Mouse (Mus musculus): ENCODE data around the gene Raet1e. TPM values are rescaled to one million over a fixed set of nuclear protein-coding genes. Genes with fewer than 3 reads are reported as not detected.
"Not testable (repeated sequence)": the region's sequence is repeated elsewhere in the genome, so short reads cannot be mapped to it uniquely, and the experiment has no call there.

The Raet1e gene
- polyA plus RNA-seq (2012; ENCODE audit: insufficient read depth, insufficient read length, low replicate concordance, missing spikeins) = not detected in 2 replicates

DNA sequence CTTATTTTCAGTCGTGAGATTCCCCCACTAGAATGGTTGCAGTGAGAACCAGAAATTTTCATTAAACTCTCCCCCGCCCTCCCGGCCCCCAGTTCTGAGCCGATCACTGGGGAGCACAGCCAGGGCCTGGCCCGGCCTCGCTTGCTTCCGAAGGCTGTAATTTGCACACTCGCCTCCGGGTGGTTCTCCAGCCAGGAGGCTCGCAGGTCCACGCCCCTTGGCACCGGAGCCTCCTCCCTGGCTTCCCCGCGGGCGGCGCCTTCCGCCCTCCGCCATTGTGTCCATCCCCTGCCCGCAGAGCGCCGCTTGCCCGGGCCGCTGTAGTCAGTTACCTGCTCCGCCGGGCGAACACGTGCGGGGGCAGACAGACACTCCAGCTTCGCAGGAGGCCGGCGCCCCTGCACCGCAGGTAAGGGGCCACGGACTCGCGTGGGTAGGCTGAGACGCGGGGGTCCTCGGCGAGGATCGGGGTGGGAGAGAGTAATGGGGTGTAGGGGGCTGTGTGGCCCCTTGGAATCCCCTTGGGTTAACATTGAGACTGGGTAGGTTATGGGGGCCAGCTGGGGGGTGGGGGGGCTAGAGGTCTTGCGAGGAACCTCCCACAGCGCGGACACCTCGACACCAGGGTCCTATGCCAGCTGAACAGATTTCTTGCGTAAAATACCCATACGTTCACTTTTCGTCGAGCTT lies at the start of gene Raet1e, which contains the start of gene H60b:
TSS of gene Raet1e (plus strand) at position 260 of the 690 bp plus-strand sequence.
TSS of gene H60b (plus strand) at position 277 of the 690 bp plus-strand sequence.
- H3K27ac ChIP-seq (ENCODE audit: insufficient read depth, low read depth, low read length); H3K4me3 ChIP-seq (ENCODE audit: insufficient read depth, low read depth, low read length); H3K4me1 ChIP-seq (ENCODE audit: control insufficient read depth, insufficient read depth, low read length): not testable (repeated sequence)
- under 1% methylated on average over 48 of the region's 48 CpGs for WGBS

DNA sequence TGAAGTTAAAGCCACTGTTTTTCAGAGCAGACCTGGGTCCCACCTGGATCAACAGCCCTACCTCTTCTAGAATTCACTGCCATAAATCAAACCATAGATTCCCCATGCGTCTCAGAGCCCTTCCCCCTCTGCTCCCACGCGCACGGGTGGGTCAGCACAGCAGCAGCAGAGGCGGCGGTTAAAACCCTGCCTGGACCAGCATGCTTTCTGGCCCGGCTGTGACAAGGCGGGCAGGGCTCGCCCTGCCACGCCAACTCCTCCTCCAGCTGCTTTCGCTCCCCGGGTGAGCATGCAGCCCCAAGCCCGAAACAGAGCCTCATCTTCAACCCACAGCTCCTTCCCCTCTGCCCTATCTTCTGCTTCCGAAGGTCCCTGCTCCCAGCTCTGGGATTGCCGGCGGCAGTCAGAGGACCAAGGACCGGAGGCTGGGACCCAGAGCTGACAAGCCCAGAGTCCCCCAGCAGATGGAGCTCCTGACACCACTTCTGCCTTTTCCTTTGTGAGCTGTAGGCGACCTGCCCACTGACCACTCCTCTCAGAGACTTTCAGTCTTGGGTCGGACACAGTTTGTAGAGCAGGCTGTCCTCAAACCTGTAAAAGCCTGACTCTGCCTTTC lies 17.6 kb upstream of the Raet1e start:
- Histone ChIP-seq H3K4me1 (ENCODE audit: control insufficient read depth, insufficient read depth, low read length) (peaks cover 4% of the 10 kb centered on the region; the same call in 1 of the 2 replicates), H3K4me3 (ENCODE audit: insufficient read depth, low read depth, low read length) (peak overlapping the region; percentile 35), H3K27ac (ENCODE audit: insufficient read depth, low read depth, low read length) (no peak overlapping the region)
- 3% methylated on average over 19 of the region's 19 CpGs for WGBS
- TF ChIP-seq POLR2A (IDR thresholded peaks at IDR 0.05; ENCODE audit: insufficient read depth, low read depth, low read length) = no peak
- TF ChIP-seq CTCF (IDR thresholded peaks at IDR 0.05; ENCODE audit: insufficient read depth, low read depth, low read length) = no peak

DNA sequence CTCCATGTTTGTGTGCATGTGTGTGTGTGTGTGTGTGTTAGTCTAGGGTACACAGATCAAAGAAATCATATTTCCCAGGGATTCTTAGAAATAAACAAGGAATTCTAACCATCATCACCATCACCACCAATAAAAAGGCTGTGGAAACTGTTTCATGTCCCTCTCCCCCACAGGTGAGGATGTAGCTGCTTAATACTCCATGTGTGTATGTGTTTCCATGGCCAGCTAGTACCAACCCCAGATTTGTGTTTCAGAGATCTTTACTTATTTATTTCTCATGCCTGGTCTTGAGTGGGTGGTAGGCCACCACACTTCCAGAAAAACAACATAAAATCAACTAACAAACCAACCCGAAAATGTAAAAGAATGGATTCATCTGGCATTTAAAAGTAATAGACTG lies 16.2 kb upstream of the Raet1e start:
- not testable (repeated sequence) for H3K4me1 ChIP-seq (ENCODE audit: control insufficient read depth, insufficient read depth, low read length); H3K27ac ChIP-seq (ENCODE audit: insufficient read depth, low read depth, low read length); H3K4me3 ChIP-seq (ENCODE audit: insufficient read depth, low read depth, low read length)
- 93% methylated on average over 1 of the region's 1 CpGs for WGBS

DNA sequence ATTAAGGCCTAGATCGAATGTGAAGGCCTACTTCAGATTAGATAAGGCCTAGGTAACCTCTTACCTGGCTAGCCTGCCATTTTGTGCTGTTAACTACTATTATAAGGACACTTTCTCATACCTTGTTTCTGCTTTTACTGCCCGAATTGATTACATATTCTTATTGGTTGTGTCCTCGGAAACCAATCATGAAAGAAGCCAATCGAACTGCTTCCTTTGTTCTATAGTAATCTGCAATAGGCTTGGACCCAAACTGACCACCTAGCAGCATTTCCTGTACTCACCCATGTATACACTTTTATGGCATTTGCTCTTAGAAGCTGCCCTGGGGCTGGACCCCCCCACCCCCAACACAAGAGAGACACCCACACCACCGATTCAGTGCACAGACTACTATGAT lies 15.4 kb upstream of the Raet1e start:
- H3K27ac ChIP-seq (ENCODE audit: insufficient read depth, low read depth, low read length) = no peak overlapping the region
- 76% methylated on average over 5 of the region's 5 CpGs for WGBS
- H3K4me1 ChIP-seq (ENCODE audit: control insufficient read depth, insufficient read depth, low read length) = peaks cover 4% of the 10 kb centered on the region; the same call in 1 of the 2 replicates
- no peak for TF ChIP-seq CTCF (IDR thresholded peaks at IDR 0.05; ENCODE audit: insufficient read depth, low read depth, low read length)
- TF ChIP-seq POLR2A (IDR thresholded peaks at IDR 0.05; ENCODE audit: insufficient read depth, low read depth, low read length) = no peak
- H3K4me3 ChIP-seq (ENCODE audit: insufficient read depth, low read depth, low read length) = no peak overlapping the region

DNA sequence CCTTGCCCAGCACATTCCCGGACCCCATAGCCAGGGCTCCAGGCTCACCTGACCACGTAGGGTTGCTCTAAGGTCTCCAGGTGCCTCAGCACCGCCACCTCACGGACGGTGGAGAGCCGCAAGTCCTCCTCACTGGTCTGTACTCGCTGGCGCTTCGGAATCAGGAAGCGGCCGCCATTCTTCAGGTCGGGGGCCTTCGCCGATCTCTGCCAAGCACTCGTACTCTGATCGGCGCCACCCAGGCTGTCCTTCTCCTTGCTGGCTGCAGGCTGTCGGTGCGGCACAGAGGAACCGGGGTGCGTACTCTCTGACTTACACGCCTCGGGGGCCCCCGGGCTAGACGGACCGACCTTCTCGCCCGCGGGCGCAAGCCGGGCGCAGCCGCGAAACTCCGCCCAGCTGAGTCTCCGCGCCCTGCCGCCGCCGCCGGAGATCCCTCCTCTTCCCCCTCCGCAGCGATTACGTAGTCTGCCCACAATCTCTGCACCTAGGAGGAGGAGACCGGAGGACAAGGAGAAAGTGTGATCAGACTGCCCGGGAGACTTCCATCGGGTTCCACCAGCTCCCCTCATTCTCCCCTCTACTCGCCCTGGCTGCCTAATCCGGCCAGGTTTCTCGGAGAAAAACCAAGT lies 9.8 kb upstream of the Raet1e start:
- Histone ChIP-seq H3K27ac (ENCODE audit: insufficient read depth, low read depth, low read length) (no peak overlapping the region), H3K4me1 (ENCODE audit: control insufficient read depth, insufficient read depth, low read length) (peaks cover 23% of the 10 kb centered on the region), H3K4me3 (ENCODE audit: insufficient read depth, low read depth, low read length) (peak overlapping the region; percentile 42)
- WGBS = under 1% methylated on average over 50 of the region's 50 CpGs
- TF ChIP-seq POLR2A (IDR thresholded peaks at IDR 0.05; ENCODE audit: insufficient read depth, low read depth, low read length) = no peak
- no peak for TF ChIP-seq CTCF (IDR thresholded peaks at IDR 0.05; ENCODE audit: insufficient read depth, low read depth, low read length)

DNA sequence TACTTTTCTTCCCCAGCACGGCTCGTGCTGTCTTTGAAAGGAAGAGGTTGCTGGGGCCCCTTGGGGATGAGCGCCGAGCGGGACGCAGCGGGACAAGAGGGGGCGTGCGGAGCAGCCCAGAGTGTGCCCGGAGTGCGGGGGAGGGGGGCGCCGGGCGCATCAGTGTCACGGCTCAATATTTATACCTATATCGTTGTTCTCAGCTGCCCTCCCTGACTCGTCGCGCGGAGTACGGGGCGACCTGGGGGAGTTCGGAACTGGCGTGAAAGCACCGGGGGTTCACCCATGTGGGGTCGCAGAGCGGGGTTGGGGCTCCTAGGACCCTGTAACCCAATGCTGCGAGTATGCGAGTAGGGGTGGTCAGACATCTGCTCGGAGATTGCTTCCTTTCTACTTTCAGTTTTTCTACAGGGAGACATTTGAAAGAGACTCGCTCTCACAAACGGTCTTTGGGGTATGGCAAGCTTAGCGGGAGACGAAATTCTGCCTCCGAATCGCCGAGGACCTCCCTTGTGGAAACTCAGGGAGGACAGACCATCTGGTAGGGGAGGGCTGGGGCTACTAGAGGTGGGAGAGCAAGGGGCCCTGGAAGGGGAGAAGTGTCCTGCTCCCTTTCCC lies 9.2 kb upstream of the Raet1e start, which contains the start of gene E030030I06Rik:
TSS of gene E030030I06Rik (minus strand) at position 198 of the 618 bp plus-strand sequence.
- no peak within 1 kb of the TSS for H3K27ac ChIP-seq (ENCODE audit: insufficient read depth, low read depth, low read length)
- peak within 1 kb of the TSS; percentile 42 for H3K4me3 ChIP-seq (ENCODE audit: insufficient read depth, low read depth, low read length)
- WGBS = 1% methylated on average over 37 of the region's 37 CpGs
- H3K4me1 ChIP-seq (ENCODE audit: control insufficient read depth, insufficient read depth, low read length) = peaks cover 23% of the 10 kb centered on the region
- no peak for TF ChIP-seq CTCF (IDR thresholded peaks at IDR 0.05; ENCODE audit: insufficient read depth, low read depth, low read length)
- TF ChIP-seq POLR2A (IDR thresholded peaks at IDR 0.05; ENCODE audit: insufficient read depth, low read depth, low read length) = no peak

DNA sequence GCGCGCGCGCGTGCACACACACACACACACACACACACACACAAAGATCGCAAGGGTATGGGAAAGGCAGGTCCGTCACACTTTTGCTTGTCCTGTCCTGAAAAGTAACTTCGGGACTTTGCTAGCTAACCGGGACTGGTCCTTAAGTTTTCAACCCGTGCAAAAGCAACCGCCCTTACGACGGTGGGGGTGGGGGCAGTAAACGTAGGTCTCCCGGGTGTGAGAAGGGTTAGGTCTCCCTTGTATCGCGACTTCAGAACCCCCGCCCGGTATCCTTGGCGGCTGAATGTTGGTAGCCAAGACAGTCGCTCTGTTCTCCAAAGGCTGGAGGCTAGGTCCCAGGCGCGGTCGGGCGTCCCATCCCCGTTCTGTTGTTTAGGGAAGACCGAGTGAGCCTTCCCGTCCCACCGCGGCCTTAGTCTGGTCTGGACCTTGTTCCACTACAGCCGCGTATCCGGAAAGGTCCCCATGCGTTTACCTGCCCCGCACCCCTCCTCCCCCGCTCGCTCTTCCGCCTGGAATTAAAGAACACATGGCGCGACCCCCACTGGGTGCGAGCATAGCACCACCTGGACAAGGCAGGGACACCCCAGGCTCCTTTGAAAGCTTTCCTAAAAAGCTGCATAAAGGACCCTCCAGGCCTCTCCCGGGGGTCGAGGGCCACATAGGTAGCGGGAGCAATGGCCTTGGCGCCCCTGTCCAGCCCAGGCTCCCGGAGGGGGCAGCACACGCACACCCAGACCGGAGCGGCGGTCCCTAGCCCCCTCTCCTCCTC lies 8.5 kb upstream of the Raet1e start:
- WGBS = under 1% methylated on average over 50 of the region's 50 CpGs
- TF ChIP-seq POLR2A (IDR thresholded peaks at IDR 0.05; ENCODE audit: insufficient read depth, low read depth, low read length) = no peak
- no peak for TF ChIP-seq CTCF (IDR thresholded peaks at IDR 0.05; ENCODE audit: insufficient read depth, low read depth, low read length)
- Histone ChIP-seq H3K4me1 (ENCODE audit: control insufficient read depth, insufficient read depth, low read length) (peaks cover 23% of the 10 kb centered on the region), H3K27ac (ENCODE audit: insufficient read depth, low read depth, low read length) (no peak overlapping the region), H3K4me3 (ENCODE audit: insufficient read depth, low read depth, low read length) (peak overlapping the region; percentile 42; the same call in 1 of the 2 replicates)

DNA sequence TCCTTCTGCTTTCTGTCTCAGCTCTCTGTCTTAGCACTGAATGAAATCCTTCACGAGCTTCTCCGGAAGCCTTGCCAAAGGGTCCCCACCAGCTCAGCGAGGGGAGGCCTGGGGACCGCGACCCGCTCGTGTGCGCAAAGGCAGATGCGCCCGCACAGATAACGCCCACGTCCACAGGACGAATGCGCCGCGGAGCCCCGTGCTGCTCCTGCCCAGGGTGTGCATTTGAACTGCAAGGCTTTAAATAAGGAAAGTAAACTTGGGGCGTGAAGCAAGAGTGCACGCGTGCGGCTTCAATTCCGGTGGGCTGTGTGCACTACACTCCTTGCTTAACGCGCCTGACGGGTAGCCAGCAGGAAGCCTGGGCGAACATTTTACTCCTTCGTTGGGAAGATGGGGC lies 7.8 kb upstream of the Raet1e start:
- 2% methylated on average over 27 of the region's 27 CpGs for WGBS

DNA sequence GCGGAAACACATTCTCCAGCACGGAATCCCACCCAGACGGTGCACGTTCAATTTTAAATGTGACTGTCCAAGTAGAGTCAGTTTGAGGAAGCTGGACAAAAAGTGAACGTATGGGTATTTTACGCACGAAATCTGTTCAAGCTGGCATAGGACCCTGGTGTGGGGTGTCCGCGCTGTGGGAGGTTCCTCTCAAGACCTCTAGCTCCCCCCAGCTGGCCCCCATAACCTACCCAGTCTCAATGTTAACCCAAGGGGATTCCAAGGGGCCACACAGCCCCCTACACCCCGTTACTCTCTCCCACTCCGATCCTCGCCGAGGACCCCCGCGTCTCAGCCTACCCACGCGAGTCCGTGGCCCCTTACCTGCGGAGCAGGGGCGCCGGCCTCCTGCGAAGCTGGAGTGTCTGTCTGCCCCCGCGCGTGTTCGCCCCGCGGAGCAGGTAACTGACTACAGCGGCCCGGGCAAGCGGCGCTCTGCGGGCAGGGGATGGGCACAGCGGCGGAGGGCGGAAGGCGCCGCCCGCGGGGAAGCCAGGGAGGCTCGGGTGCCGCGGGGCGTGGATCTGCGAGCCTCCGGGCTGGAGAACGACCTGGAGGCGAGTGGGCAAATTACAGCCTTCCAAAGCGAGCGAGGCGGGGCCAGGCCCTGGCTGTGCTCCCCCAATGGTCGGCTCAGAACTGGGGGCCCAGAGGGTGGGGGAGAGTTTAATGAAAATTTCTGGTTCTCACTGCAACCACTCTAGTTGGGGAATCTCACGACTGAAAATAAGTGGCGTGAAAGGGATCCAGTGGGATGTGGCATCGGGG lies 7.1 kb upstream of the Raet1e start:
- not testable (repeated sequence) for H3K27ac ChIP-seq (ENCODE audit: insufficient read depth, low read depth, low read length); H3K4me3 ChIP-seq (ENCODE audit: insufficient read depth, low read depth, low read length)
- 2% methylated on average over 55 of the region's 55 CpGs for WGBS
- peaks cover 23% of the 10 kb centered on the region for H3K4me1 ChIP-seq (ENCODE audit: control insufficient read depth, insufficient read depth, low read length)

More for the DNA sequence above, 7.8 kb upstream of the Raet1e start:
- TF ChIP-seq POLR2A (IDR thresholded peaks at IDR 0.05; ENCODE audit: insufficient read depth, low read depth, low read length) = no peak
- no peak for TF ChIP-seq CTCF (IDR thresholded peaks at IDR 0.05; ENCODE audit: insufficient read depth, low read depth, low read length)
- no peak overlapping the region for H3K4me3 ChIP-seq (ENCODE audit: insufficient read depth, low read depth, low read length)
- peaks cover 23% of the 10 kb centered on the region for H3K4me1 ChIP-seq (ENCODE audit: control insufficient read depth, insufficient read depth, low read length)
- no peak overlapping the region for H3K27ac ChIP-seq (ENCODE audit: insufficient read depth, low read depth, low read length)

DNA sequence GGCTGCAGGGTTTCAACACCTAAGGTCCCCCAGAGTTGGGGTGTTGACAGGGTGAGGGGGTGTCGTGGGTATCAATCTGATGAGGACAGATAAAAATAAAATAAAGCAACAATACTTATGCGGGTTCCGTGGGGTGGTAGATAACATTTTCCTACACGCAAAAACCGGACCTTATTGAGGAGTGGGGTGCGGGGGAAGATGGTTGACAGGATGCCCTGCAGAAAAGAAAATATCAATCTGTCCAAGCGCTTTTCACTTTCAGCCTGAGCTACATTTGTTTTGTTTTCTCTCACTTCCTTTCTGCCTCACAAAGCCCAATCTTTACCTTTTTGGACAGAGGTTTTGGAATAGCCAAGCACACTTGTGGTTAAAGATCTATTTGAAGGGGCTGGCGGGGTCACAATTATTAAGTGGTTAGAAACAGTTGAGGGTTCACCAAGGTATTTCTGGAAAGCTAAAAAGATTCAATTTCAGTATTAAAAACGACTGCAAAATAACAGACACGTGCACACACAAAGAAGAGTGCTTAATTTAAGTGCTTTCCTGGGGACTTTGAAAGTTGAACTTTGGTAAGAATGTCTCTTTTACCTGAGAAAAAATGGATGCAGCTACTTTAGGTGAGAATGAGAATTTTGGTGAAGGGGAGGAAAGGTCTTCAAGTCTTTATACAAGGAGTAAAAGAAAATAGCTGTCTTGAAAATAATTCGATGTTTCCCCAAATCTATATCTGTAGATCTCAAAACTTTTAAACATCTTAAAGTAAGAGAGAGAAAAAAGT lies 6.3 kb upstream of the Raet1e start:
- WGBS = 8% methylated on average over 11 of the region's 11 CpGs
- not testable (repeated sequence) for H3K27ac ChIP-seq (ENCODE audit: insufficient read depth, low read depth, low read length); H3K4me3 ChIP-seq (ENCODE audit: insufficient read depth, low read depth, low read length)
- H3K4me1 ChIP-seq (ENCODE audit: control insufficient read depth, insufficient read depth, low read length) = peaks cover 23% of the 10 kb centered on the region

DNA sequence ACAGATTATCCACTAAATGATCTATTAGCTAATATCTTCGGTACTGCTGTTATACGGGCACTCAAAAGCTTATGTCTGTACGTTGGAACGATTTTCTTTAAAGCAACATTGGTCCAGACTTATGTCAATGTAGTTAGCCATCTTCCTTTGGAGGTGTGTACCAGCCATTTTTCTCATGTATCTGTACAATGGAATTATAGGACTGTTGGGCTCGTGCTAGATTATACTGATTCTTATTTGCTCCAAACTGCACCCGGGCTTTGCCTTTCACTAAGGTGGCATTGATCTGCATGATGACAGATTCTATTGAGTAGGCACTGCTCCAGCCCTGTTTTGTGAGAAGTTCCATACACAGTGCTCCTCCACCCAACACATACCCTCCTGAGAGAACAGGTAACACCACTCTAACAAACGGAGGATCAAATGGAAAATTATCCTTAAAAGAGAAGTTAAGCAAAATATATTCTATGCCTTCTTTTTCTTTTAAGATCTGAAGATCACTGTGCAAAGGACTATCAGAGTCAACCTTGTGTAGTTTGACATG lies 5.2 kb upstream of the Raet1e start:
- not testable (repeated sequence) for H3K4me3 ChIP-seq (ENCODE audit: insufficient read depth, low read depth, low read length); H3K27ac ChIP-seq (ENCODE audit: insufficient read depth, low read depth, low read length)
- 17% methylated on average over 7 of the region's 7 CpGs for WGBS
- peaks cover 23% of the 10 kb centered on the region for H3K4me1 ChIP-seq (ENCODE audit: control insufficient read depth, insufficient read depth, low read length)

Data from olfactory bulb, adult 2 months (tissue).